Mouse (Mus musculus) skeletal muscle tissue, adult 2 months (tissue): ENCODE measurements around the gene Cyb5r3.
"Not testable (repeated sequence)": the region's sequence is repeated elsewhere in the genome, so short reads cannot be mapped to it uniquely, and the experiment has no call there.

Experiments used
- DNase-seq: peaks from one replicate; pipeline ENCODE4 v3.0.0-alpha.2; 2012; ENCODE audit warnings: low read depth, low spot score

The Cyb5r3 gene

GRCm38 (mm10) chr15:83150694-83151093, 21.7 kb downstream of the Cyb5r3 start:
- no peak for DNase-seq

GRCm38 (mm10) chr15:83150073-83150442, 22.3 kb downstream of the Cyb5r3 start:
- no peak for DNase-seq

DNA sequence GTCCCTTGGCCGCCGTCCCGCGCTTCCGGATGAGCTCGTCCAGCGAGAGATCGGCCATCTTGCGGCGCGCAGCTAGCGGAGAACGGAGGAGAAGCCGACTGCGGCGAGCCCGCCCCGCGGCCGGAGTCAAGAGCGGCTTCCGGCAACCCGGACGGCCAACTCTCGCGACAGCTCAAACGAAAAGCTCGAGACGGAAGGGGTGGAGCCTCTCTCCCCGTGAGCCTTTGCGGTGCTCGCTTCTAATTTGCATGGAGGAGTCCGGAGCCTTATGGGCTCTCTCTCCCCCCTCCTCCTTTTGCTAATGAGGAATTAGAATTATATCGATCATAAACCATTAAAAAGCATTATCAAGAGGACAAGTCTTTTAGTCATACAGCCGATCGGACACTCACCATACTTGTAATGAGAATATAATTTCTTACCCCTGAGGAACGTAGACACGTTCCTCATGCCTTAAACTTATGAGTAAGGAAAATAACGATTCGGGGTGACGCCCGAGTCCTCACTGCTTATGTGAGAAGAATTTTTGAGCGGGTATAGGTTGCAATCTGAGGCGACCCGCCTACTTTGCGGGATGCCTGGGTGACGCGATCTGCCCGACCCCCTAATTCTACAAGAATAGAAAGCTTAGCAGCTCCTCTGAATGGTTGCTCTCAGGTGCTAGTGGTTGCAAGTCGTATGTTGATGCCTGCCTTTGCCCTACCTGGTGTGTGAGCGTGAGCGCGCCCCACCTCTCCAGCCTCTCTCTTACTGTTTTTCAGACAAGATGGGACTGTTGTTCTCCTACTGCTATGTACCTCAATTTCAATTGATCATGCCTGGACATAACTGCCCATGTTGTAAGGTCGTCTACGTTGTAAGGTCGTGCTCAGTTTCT, 23.0 kb downstream of the Cyb5r3 start, which contains the start of gene Poldip3:
Gene Poldip3, minus strand, starts transcription at position 189 of the 877 bp plus-strand sequence.
- DNase-seq = peak; percentile 99

DNA sequence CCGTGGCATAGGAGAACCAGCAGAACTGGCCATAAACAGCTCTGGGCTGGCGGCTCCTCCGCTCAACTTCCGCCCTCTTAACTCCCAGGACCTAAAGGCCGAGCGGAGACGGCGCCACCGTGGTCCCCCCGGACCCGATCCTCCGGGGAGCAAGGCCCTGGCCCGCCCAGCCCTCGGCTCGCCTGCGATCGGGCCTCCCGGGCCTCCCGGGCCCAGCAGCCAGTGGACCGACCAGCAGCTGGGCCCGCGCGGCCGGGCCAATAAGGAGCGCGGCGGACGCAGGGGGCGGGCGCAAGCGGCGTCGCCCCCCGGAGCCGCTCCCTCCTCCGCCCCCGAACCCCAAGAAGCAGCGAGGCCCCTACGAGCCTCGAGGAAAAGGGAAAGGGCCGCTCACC, 23.6 kb downstream of the Cyb5r3 start:
- DNase-seq = no peak

DNA sequence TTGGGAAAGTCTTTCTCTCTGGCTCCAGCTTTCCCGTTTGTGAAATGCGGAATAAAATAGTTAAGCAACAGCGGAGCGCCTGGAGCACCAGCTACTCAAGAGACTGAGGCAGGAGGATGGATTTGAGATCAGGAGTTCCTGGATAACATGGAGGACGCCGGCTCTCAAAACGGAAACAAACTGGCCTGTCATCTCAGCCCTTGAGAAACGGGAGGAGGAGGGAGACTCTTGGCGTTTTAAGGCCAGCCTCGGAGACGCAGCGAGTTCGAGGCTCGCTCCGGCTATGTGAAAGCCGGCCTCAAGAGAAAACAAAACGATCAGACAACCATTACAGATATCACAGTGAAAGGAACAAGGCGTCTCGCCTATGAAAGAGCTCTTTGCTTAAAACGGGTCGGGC, 24.0 kb downstream of the Cyb5r3 start:
- DNase-seq = no peak

DNA sequence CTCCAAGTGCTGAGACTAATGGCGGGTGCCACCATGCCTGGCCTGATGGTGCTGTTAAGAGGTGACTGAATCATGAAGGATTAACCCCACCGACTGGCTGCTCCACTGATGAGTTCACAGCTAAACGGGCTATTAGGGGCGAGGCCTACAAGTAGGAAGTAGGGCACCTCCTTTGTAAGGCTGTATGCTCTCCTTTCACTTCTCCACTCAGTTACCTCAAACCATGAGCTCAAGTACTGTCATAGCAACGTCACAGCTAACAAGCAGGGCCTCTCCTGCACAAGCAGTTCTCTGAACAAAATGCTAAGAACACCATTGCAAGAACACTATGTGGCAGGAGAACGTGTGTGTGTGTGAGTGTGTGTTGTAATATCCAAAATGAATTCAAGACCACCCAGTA, 26.9 kb downstream of the Cyb5r3 start:
- no peak for DNase-seq

DNA sequence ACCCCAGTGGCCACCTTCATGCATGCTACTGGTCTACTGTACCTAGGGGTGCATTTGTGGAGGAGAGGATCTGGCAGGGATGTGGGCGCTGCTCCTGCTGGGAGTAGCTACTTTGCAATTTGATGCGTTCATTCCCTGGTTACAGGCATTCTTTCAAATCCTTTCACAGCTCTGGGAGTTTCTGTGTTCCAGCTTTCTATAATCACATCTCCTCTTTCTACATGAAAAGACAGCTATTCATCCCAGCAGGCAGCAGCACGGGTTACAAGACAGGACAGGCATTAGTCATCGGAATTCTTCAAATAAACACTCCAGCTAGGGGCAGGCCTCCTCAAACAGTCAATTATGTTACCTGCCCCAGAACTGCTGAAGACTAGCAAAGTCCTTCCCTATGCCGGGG, 29.5 kb downstream of the Cyb5r3 start:
- DNase-seq = no peak

DNA sequence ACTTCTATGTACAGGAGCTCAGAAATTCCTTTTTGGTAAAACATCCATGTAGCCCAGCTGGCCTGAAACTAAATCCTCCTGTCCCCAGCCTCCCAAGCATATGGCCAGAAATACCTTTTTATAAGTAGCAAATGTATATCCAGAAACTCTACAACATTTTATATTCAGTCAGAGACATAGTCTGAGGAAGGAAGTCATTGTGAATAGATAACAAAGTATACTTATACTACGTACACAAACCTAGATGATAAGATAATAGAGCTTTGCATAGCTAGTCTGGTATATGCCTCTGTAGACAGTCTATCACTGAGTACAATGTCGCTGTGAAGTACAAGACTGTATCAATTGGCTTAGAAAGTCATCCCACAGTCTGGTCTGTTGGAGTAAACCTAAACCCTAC, 36.7 kb downstream of the Cyb5r3 start:
- no peak for DNase-seq

DNA sequence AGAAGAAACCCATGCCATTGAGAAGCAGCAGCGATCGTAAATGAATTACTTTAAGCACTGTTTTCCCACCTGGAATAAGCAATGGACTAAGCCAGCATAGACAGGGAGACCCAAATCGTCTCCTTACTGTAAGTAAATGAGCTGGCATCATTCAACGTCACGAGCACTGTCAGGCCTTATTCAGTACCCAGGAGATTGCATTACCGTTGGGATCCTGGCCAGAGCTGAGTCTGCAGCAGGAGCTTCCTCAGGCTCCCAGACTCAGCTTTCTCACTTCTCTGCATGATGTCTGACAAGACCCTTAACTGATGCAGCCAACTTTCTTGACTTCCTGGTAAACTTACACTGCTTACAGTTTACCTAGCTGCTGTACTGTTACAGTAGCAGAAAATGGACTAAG, 37.7 kb downstream of the Cyb5r3 start:
- DNase-seq = peak; percentile 49

DNA sequence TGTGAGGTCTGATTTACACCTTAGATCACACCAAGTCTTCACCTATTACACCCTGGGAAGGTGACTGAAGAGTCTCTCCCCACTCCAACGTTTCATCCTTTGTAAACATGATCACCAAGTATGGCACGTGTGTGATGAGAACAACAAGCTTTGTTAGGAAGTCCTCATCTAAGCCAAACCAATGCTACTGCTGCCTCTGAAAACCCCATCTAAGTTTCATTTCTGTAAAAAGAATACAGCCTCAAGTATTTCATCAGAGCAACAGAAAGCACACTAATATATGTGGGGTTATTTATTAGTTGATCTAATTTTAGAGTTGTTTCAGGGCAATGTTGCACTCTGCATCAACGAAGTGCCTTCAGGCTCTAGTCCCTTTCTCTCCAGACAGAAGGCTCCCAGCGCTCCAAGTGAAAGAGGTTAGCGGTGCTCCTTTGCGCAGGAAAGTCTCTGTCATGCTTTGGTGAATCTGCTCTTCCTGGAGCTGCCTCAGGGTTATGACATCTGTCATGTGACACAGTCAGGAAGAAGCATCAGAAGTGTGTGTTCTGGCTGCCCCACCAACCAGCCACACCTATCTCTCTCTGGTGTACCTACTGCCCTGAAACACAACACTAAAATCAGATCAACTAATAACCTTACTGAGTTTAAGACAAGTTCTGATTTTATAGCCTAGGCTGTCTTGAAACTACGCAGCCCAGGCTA, 42.7 kb downstream of the Cyb5r3 start:
- DNase-seq = no peak

DNA sequence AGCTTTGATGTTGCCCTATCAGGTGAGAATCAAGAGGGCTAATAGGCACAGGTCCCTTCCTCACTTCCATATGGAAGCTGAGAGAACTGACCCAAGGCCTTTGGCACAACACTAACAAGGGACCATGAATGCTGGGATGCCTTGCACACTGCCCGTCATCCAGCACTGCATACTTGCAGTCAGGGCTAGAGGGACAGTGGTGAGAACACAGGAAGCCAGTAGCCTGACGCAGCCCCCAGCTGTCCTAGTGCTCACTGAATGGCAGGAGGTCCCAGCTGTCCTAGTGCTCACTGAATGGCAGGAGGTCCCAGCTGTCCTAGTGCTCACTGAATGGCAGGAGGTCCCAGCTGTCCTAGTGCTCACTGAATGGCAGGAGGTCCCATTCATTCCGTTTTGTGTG, 45.4 kb downstream of the Cyb5r3 start:
- not testable (repeated sequence) for DNase-seq

DNA sequence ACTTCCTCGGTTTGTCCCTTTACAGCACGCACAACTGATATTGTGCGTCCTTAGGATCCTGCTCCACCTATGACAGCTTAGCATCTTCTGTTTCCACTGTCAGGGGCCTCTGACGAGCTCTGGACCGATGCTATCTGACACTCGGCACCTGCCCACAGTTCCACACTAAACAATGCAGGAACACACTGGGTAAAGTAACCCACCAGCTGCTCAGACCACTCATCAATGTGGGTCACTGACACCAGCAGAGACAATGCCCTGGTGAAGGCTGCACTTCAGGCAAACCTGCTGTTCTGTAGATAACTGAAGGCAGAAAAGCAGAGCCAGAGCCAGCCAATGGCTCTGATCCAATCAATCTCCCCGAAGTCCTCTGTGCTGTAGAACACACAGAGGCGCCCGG, 45.8 kb downstream of the Cyb5r3 start:
- DNase-seq = no peak

- no peak for DNase-seq
Measured at GRCm38 (mm10) chr15:83124625-83125024, 47.8 kb downstream of the Cyb5r3 start.

- peak; percentile 75 for DNase-seq
Measured at GRCm38 (mm10) chr15:83122566-83123145, 49.7 kb downstream of the Cyb5r3 start, which contains the start of gene Rrp7a. Rrp7a (minus strand) TSS chr15:83122801.

GRCm38 (mm10) chr15:83121709-83122565, 50.5 kb downstream of the Cyb5r3 start:
- DNase-seq = no peak

- peak; percentile 50 for DNase-seq
Measured at GRCm38 (mm10) chr15:83118360-83118759, 54.0 kb downstream of the Cyb5r3 start.

DNA sequence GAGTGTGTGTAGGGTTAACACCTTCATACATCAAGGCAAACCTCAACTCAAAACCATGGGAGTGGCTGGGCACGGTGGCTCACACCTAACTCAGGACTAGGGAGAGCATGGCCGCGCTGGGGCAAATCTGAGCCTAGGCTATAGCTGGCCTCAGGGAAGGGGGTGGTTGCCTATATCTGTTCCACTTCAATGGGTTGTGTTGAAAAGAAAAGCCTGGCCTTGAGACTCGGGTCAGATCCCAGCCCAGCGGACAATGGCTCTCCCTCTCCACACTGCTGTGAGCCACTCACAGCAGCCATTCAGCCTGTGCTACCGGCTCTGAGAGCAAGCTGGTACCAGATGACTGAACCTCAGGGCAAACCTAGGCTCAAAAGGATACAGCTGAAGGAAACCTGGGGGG, 57.3 kb downstream of the Cyb5r3 start:
- no peak for DNase-seq

GRCm38 (mm10) chr15:83114106-83114505, 58.3 kb downstream of the Cyb5r3 start:
- no peak for DNase-seq

GRCm38 (mm10) chr15:83112898-83113297, 59.5 kb downstream of the Cyb5r3 start:
- DNase-seq = no peak

- no peak for DNase-seq
Measured at GRCm38 (mm10) chr15:83111874-83112273, 60.5 kb downstream of the Cyb5r3 start.

DNA sequence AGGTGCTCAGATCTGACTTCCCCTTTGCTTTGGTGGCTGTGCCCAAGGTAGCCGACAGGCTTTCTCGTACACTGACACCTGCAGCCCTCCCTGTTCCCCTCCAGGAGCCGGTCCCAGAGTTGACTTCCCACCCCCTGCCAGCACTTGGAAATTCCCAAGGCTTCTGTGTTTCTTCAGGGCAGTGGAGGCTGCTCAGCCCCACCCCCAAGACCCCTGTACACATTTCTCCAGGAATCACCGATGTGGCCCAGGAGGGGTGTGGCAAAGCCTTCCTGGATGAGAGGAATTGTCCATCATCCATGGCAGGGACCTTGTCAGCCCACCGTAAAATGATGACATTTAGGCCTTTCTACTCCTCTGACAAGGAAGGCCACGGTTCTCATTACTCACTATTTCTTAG, 61.1 kb downstream of the Cyb5r3 start:
- DNase-seq = no peak

DNA sequence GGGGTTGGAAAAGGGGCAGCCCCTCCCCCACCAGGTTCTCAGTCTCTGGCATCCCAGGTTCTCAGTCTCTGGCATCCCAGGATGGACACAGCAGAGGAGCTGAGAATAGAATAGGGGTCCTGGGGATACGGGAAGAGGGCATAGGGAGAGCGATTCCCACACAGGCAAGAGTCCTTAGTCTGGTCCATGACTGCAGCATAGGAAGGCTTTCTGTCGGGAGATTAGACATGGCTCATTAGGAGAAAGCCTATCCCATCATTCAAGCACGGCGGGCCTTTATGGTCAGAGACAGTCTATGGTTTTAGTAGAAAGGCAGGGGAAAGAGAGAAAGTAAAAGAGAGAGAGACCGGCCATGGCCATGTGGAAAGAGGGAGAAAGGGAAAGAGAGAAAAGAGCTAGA, 64.6 kb downstream of the Cyb5r3 start:
- DNase-seq = no peak
